ENCODE assay signal across 22 mouse cellular contexts in genomic region chr19:51773819-51774579, GRCm38 (mm10).
DNase-seq lines count a peak whose midpoint lies in the region; ATAC-seq and TF ChIP-seq lines count a peak whose summit lies in the region.
"Had no signal": no experiment of that assay in that cellular context is flagged by ENCODE, and none has a peak within 500 bp of the region (broad histone marks: within the 10 kb centered on the region; RNA-seq: fewer than 3 reads in every experiment).

No protein-coding gene starts in this region.

- no peak for TF ChIP-seq POLR2A in kidney, adult 2 months (IDR thresholded peaks at IDR 0.05; ENCODE audit: low read depth, low read length)
- TF ChIP-seq POLR2A in brain, embryonic 14.5 days (IDR thresholded peaks at IDR 0.05; ENCODE audit: borderline replicate concordance, extremely low read depth, insufficient read depth, insufficient read length, poor library complexity, severe bottlenecking) = no peak

- H3K27me3 ChIP-seq in kidney, embryonic 16.5 days (ENCODE audit: insufficient read depth, low read length) = no peaks in the 10 kb centered on the region
- no peaks in the 10 kb centered on the region for H3K27me3 ChIP-seq in kidney, adult 2 months (replicated peaks; ENCODE audit: control insufficient read depth, insufficient read depth, low read length)
- H3K27me3 ChIP-seq in midbrain, embryonic 11.5 days (ENCODE audit: control insufficient read depth, insufficient read depth, low read length) = no peaks in the 10 kb centered on the region
- no peaks in the 10 kb centered on the region for H3K27me3 ChIP-seq in midbrain, postnatal 0 days (ENCODE audit: insufficient read depth, low read length)
- H3K27me3 ChIP-seq: embryonic facial prominence, embryonic 13.5 days; forebrain, embryonic 12.5 days; heart, embryonic 15.5 days had no signal

- peak; percentile 80 for ATAC-seq in kidney, embryonic 16.5 days (ENCODE audit: low FRiP score, low TSS enrichment)
- ATAC-seq in midbrain, embryonic 11.5 days (ENCODE audit: low FRiP score) = no peak
- no peak for ATAC-seq in midbrain, postnatal 0 days (ENCODE audit: low FRiP score)
- ATAC-seq: forebrain, embryonic 16.5 days had no signal

- H3K4me3 ChIP-seq in kidney, embryonic 16.5 days (ENCODE audit: low read length) = no peak overlapping the region
- no peak overlapping the region for H3K4me3 ChIP-seq in kidney, adult 2 months (ENCODE audit: insufficient read depth, low read depth, low read length)
- no peak overlapping the region for H3K4me3 ChIP-seq in midbrain, embryonic 11.5 days (ENCODE audit: low read depth, low read length)
- H3K4me3 ChIP-seq in midbrain, postnatal 0 days (ENCODE audit: low read depth, low read length) = no peak overlapping the region
- H3K4me3 ChIP-seq: embryonic facial prominence, embryonic 13.5 days; forebrain, embryonic 12.5 days; heart, embryonic 15.5 days; hindbrain, embryonic 10.5 days had no signal

- TF ChIP-seq CTCF in kidney, adult 2 months (conservative IDR thresholded peaks at IDR 0.05; ENCODE audit: insufficient read depth, insufficient read length, low read depth, low read length) = no peak
- TF ChIP-seq CTCF in midbrain, postnatal 0 days (IDR thresholded peaks at IDR 0.05) = no peak
- no peak for TF ChIP-seq CTCF in brain, embryonic 14.5 days (IDR thresholded peaks at IDR 0.05; ENCODE audit: borderline replicate concordance, extremely low read depth, insufficient read depth, insufficient read length)

- no peaks in the 10 kb centered on the region for H3K4me1 ChIP-seq in kidney, embryonic 16.5 days (ENCODE audit: insufficient read depth, low read length)
- no peaks in the 10 kb centered on the region for H3K4me1 ChIP-seq in kidney, adult 2 months (ENCODE audit: control insufficient read depth, insufficient read depth, low read length)
- no peaks in the 10 kb centered on the region for H3K4me1 ChIP-seq in midbrain, embryonic 11.5 days (ENCODE audit: control insufficient read depth, insufficient read depth, low read length)
- H3K4me1 ChIP-seq in midbrain, postnatal 0 days (ENCODE audit: insufficient read depth, low read length) = no peaks in the 10 kb centered on the region
- H3K4me1 ChIP-seq: embryonic facial prominence, embryonic 13.5 days; forebrain, embryonic 12.5 days; heart, embryonic 15.5 days; hindbrain, embryonic 10.5 days had no signal

- no peak for DNase-seq in kidney, adult 2 months
- peak; percentile 70 for DNase-seq in midbrain, embryonic 11.5 days (ENCODE audit: low spot score, missing footprints)
- DNase-seq in midbrain, postnatal 0 days (ENCODE audit: low spot score) = no peak
- DNase-seq in brain, embryonic 14.5 days (ENCODE audit: low read depth) = peak; percentile 5
- DNase-seq in testis, postnatal 10 days (ENCODE audit: low spot score) = peak; percentile 57
- no peak for DNase-seq in adrenal gland, postnatal 36 days
- DNase-seq: adrenal gland, adult 2 months; adrenal gland, postnatal 25 days; cerebellum, adult 11 months; cerebellum, adult 8-10 months; cerebellum, postnatal 14 days; gastrocnemius, postnatal 10 days; heart, adult 18-20 months; heart, postnatal 14 days had no signal

- H3K9me3 ChIP-seq in kidney, embryonic 16.5 days (ENCODE audit: low read length) = no peaks in the 10 kb centered on the region
- no peaks in the 10 kb centered on the region for H3K9me3 ChIP-seq in midbrain, embryonic 11.5 days (ENCODE audit: control insufficient read depth, low read length)
- H3K9me3 ChIP-seq in midbrain, postnatal 0 days (ENCODE audit: low read length) = no peaks in the 10 kb centered on the region
- H3K9me3 ChIP-seq: embryonic facial prominence, embryonic 13.5 days; forebrain, embryonic 12.5 days; heart, embryonic 15.5 days; hindbrain, embryonic 10.5 days had no signal

- no peak overlapping the region for H3K27ac ChIP-seq in kidney, embryonic 16.5 days (ENCODE audit: low read length)
- H3K27ac ChIP-seq in kidney, adult 2 months (ENCODE audit: insufficient read depth, low read depth, low read length) = no peak overlapping the region
- H3K27ac ChIP-seq in midbrain, embryonic 11.5 days (ENCODE audit: low read depth, low read length) = no peak overlapping the region
- H3K27ac ChIP-seq in midbrain, postnatal 0 days (ENCODE audit: low read depth, low read length) = no peak overlapping the region
- H3K27ac ChIP-seq: embryonic facial prominence, embryonic 13.5 days; forebrain, embryonic 12.5 days; heart, embryonic 15.5 days; hindbrain, embryonic 10.5 days; hindbrain, embryonic 14.5 days had no signal

- H3K9ac ChIP-seq in kidney, embryonic 16.5 days (replicated peaks; ENCODE audit: low read length) = no peak overlapping the region
- no peak overlapping the region for H3K9ac ChIP-seq in midbrain, embryonic 11.5 days (ENCODE audit: low read length)
- no peak overlapping the region for H3K9ac ChIP-seq in midbrain, postnatal 0 days (replicated peaks; ENCODE audit: low read length, poor library complexity, severe bottlenecking)
- H3K9ac ChIP-seq: embryonic facial prominence, embryonic 13.5 days; forebrain, embryonic 12.5 days; heart, embryonic 15.5 days; hindbrain, embryonic 14.5 days had no signal

- no peak overlapping the region for H3K4me2 ChIP-seq in kidney, embryonic 16.5 days (replicated peaks; ENCODE audit: low read depth, low read length)
- H3K4me2 ChIP-seq in midbrain, embryonic 11.5 days = no peak overlapping the region
- no peak overlapping the region for H3K4me2 ChIP-seq in midbrain, postnatal 0 days (ENCODE audit: low read depth, low read length, poor library complexity, severe bottlenecking)
- H3K4me2 ChIP-seq: embryonic facial prominence, embryonic 13.5 days; forebrain, embryonic 12.5 days; heart, embryonic 11.5 days; heart, embryonic 15.5 days; hindbrain, embryonic 14.5 days had no signal

- H3K36me3 ChIP-seq in kidney, embryonic 16.5 days (ENCODE audit: insufficient read depth, low read length) = no peaks in the 10 kb centered on the region
- H3K36me3 ChIP-seq in kidney, adult 2 months (ENCODE audit: control insufficient read depth, insufficient read depth, low read length) = no peaks in the 10 kb centered on the region
- H3K36me3 ChIP-seq in midbrain, embryonic 11.5 days (ENCODE audit: control insufficient read depth, insufficient read depth, low read length) = no peaks in the 10 kb centered on the region
- no peaks in the 10 kb centered on the region for H3K36me3 ChIP-seq in midbrain, postnatal 0 days (ENCODE audit: insufficient read depth, low read length)
- H3K36me3 ChIP-seq: embryonic facial prominence, embryonic 13.5 days; forebrain, embryonic 12.5 days; heart, embryonic 15.5 days; hindbrain, embryonic 10.5 days had no signal

- WGBS in kidney, embryonic 16.5 days = 42% methylated on average over 13 of the region's 13 CpGs
- WGBS in kidney, adult 2 months = 39% methylated on average over 13 of the region's 13 CpGs
- 74% methylated on average over 13 of the region's 13 CpGs for WGBS in midbrain, embryonic 11.5 days
- WGBS in midbrain, postnatal 0 days = 71% methylated on average over 13 of the region's 13 CpGs

Comparison
In these comparisons a context has a peak if more than half of its experiments do, and no peak if none do; other contexts are left out.
1. DNase-seq: peak in midbrain, embryonic 11.5 days (single experiment), brain, embryonic 14.5 days (single experiment) and testis, postnatal 10 days (single experiment); none in kidney, adult 2 months (single experiment), midbrain, postnatal 0 days (single experiment) and adrenal gland, postnatal 36 days (0 of 2).